Mouse (Mus musculus): ENCODE measurements around the gene Tuft1.
"Not testable (repeated sequence)": the region's sequence is repeated elsewhere in the genome, so short reads cannot be mapped to it uniquely, and the experiment has no call there.

DNA sequence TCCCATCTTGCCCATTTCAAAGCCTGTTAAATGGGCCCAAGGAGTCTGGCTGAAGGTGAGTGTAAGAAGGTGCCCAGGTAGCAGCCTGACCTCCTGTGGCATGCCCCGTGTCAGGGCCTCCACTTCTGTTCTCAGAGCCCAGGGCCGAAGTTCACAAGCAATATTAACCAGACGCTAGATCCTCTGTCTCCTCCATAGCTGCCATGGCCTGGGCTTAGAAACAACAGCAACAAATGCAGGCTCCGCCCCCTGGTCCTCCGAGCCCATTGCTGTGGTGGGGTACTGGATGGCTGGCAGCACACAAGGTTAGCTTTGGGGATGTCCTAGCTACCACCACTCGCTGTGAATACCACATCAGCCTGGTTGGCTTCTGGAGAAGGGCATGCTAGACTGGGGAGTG, 31.5 kb upstream of the Tuft1 start:
- TF ChIP-seq EP300 (IDR thresholded peaks at IDR 0.05; ENCODE audit: insufficient read depth, low read depth, low read length); CTCF (IDR thresholded peaks at IDR 0.05; ENCODE audit: low read depth, low read length): not testable (repeated sequence)
